Mouse (Mus musculus): ENCODE measurements around the gene Tenm4.

Gene Tenm4

DNA sequence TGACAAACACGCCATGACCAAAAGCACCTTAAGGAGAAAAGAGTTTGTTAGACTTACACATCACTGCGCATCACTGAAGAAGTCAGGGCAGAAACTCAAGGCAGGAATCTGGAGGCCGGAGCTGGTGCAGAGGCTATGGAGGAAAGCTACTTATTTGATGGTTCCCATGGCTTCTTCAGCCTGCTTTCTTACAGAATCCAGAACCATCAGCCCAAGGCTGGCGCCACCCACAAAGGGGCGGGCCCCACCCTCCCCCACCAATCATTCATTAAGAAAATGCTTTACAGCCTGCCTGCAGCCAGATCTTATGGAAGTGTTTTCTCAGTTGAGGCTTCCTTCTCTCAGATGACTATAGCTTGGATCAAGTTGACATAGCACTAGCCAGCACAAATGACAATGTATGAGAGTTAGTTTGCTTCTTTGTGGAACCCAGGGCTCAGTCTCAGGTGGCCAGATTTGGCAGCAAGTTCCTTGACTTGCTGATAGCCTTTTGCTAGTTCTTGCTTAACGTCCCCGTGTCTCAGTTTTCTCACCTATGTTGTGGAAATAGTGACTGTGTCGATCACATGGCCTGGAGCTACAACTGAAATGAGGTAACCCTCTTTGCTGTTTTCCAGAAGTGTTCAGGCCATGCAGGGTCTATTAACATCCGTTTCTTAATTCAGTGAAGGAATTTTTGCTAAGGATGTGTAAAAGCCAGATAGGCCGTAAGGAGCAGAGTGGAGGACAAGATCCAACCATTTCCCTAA lies 32.9 kb downstream of the Tenm4 start:
- DNase-seq (ENCODE audit: low spot score), result no peak

DNA sequence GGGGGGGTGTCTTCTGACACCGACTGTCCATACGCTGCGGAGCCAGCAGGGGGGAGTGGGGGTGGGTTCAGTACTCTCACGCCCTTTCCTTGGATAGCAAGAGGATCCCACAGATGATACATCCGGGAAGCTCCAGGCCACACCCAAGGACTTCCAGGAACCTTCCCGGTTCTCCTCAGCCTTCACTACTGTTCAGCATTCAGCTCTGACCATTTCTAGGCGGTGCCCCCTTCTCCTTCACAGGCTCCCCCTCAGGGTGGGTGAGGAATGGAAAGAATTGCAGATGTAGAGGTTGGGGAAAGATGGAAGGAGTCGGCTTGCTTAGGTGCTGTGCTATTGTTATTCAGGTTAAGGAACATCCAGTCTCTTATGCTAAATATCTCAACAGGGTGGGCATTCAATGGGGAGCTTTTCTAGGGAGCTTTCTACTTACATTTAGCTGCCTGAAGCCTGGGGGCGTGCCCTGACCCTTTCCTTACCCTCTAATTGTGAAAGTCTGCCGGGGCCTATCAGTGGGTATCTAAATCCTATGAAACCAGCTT lies 33.8 kb downstream of the Tenm4 start:
- no peak for DNase-seq (ENCODE audit: low spot score)

DNA sequence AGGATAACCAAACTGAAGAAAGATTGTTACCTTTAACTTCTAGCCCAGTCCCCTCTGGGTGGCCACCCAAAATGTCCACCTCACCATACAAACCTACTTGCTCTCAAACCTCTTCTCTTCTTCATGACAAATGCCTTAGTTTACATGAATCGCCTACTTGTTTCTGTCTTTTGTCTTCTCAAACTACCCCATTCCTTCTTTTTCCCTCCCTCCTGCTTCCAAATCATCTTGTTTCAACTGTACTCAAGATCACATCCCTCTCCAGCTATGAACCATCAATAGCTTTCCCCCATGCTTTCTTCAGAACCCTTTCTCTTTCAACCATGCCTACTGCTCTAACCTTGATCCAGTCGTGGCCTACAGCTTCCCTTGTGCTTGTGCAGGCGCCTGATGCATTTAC lies 36.0 kb downstream of the Tenm4 start:
- DNase-seq (ENCODE audit: low spot score), result no peak

DNA sequence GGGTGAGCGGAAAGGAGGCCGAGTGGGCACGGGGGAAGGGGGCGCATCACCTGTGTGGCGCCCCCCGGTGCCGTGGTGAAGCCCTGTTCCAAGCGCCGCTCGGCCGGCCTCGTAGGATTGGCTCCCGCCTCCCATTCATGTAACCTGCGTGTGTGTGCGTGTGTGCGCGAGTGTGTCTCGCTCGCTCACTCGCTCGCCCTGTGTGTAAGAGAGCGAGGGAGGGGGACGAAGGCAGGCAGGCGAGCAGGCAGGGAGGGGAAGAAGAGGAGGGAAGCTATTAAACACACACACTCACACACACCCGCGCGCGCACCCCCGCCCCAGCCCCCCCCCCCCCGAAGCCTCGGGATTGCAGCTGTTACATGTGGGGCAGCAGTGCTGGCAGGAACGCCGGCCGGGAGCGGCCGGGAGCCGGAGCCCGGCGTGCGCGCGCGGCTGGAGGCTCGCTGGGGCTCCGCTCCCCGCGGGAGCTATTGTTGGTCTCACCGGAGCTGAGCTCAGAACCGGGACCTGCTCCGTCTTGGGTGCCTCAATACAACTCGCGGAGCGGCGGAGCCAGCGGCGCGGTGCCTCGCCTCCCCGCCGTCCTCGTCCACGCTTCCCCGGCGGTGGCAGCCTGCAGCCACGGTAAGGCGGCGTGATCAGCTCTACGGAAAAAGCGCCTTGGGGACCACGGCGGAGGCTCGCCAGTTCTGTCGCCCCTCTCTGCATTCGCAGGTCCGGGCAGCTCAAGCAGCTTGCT lies 38.9 kb downstream of the Tenm4 start:
- DNase-seq (ENCODE audit: low spot score), result peak; percentile 18

DNA sequence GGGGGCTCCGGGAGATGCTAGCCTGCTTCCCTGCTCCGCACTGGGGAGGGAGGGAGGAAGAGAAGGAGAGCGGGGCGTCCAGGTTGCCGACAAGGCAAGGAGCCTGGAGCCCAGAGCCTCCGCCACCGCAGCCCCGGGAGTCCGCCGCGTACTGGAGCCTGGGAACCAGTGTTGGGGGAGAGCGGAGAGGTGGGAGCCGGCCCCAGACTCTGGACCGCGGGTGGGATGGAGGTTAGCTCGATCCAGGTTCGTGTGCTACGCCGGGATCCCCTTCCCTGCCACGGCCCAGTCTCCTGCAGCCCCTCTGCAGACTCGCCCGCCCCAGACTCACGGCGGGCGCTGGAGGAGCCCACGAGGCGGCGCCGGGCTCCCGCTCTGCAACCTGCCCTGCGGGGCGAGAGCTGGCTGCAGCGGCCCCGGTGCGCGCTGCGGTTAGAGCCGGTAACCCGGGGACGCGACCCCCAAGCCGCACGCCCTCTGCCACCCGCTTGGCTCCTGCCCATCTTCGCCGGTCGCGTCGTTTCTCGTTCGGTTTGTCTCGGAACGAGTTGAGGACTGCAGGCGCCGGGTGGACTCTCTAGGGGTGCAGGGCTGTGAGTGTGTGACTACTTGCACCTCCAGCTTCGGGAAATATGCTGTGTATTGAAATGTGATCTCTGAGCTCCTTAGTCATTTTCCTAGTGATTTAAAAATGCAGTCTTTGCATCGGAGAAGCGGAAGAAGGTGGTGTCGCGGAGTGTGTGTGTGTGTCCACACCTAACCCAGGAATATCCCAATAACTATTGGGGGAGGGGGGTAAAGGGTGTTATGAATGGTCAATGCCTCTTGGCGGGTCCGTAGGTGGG lies 39.7 kb downstream of the Tenm4 start:
- DNase-seq (ENCODE audit: low spot score), result peak; percentile 26

DNA sequence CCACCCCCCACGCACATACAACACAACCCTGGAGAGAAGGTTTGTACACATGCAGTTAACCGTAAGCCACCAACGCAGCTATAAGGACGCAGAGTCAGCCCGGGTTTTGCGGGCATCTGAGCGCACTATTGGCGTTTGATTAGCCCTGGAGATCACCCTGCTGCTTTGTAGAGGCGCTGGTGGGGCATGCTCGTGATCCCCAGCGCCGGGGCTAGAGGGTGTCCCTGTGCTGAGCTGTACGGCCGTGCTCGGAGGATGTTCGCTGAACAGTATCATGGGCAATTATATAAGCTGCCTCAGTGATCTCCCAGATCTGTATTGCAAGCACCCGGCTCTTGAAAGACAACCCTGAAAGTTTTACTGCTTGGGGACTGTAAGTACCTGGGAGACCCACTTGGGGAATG lies 40.6 kb downstream of the Tenm4 start:
- no peak for DNase-seq (ENCODE audit: low spot score)

DNA sequence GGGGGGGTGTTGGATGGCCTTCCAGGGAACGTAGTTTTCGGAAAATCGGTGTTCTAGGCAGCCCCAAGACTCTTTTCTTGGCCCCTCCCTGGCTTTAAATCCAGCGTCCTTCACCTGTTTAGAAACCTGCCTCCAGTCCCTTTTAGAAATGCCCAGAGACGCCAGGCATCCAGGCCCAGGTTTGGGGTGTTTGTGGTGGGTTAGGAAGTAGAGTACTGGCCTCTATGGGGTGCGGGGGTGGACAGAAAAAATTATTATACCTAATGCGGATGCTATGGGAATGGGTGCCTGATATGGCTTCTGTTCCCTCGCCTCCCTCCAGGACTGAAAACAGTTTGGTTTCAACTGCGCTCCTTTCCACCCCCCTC lies 41.2 kb downstream of the Tenm4 start:
- no peak for DNase-seq (ENCODE audit: low spot score)

DNA sequence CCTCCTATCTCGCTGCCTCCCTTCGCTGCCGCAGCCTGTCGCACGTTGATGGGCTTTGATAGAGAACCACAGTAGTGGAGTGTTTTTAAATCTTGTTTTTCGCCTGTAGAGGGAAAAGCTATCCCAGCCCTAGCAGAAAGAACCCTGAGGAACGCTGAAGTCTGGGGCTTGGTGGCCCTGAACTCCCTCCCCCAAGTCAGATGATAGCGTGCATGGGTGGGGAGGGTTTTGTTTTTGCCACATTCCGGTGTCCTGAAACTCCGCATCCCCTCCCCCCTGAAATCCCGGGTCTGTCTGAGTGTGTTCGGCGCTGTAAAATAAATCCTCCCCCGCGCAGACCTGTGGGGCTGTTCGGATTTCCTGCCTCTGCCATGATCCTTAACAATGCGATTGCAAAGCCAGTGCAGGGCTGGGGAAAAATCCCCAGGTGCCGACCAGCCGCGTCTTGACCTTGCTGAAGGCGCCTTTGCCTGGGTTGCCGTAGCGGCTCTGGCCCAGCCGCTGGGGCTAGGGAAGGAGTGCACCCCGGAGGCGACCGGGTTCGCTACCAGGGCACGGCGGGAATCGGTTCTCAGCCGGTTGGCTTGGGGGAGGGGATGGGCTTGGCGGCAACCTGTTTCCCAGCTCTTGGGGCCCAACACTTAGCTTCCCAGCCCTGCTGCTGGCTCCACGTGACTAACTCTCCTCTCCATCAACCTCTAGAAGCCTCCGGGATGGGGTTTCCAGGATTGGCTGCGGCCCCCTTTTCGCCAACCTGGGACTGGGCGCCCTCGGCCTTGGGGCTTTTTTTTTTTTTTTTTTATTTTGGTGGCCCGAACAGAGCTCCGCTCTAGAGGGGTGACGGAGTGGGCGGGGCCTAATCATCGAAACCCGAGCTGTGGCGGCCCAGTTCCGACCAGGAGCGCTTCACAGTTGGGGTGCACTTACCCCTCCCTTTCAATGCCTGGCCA lies 41.8 kb downstream of the Tenm4 start:
- peak; percentile 35 for DNase-seq (ENCODE audit: low spot score)

DNA sequence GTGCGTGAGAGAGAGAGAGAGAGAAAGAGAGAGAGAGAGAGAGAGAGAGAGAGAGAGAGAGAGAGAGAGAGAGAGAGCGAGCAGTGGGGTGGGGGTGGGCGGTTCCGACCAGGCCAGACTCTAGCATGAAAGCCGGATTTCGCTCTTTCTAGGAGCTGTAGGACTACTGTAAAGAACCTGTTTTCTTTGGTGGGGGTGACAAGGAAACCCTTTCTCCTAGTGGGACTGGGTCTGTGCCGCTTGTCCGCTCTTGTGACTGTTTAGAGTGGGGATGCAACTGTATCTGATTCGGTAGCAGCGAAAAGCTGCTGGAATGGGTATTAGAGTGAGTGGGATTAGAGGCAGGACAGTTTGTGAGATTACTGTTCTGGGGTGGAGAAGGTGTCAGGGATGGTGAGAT lies 42.7 kb downstream of the Tenm4 start:
- no peak for DNase-seq (ENCODE audit: low spot score)

DNA sequence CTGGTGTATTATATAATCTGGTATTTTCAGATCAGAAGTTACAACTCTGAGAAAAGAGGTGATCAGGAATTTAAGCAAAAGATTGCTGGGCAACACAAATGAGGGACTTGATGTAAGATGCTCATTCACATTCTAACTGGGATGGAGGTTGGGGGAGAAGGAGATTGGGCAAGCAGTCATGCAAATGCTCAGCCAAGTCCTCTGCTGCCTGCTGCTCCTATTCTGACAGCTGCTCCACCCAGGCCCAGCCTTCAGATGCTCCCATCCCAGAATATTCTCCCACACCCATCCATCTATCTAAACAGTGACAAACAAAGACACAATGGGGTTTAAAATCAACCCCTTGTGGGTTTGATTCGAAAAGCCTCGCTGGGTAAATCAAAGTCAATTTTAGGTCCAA lies 43.8 kb downstream of the Tenm4 start:
- DNase-seq (ENCODE audit: low spot score), result no peak

DNA sequence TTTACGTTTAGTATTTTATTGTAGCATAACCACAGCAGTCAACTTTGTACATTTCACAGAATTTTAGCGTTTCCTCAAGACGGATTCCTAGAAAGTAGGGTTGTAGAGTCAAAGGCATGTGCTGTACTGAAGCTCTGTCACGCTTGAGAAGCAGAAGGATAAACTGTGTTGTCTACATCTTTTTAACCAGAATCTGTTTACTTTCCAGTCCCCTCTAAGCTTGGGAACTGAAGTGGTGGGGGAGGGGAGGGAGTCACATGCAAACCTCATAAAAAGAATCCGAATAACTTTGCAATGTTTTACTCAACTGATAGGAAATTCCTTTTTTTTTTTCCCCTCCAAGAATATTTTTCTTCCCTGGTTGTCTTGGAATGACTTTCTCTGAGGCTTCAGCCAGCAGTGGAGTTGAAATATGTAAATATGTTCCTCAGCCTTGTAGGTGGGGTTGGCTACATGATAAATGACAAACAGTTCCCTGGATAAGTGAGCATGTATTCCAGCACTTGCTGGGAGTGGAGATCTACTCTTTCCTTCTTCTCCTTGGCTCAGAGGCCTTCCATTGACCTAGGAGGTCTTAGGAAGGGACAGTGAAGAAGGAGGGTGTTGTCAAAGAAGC lies 45.0 kb downstream of the Tenm4 start:
- no peak for DNase-seq (ENCODE audit: low spot score)

DNA sequence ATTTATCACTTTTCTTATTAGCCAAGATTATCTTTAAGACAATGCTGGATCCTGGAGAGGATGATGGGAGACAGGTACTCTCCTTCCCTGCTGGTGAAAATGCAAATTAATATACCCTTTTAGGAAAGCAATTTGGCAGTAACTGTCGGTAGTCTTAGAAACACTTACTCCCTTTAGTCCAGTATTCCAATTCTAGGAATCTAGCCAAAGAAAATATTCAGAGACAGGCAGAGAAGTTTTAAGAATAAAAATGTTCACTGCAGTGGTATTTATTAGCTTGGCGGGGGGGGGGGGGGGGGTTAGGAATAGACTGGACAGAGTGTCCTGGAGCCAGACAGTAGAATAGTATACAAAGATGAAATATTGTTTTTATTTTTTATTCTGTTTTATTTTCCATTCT lies 48.3 kb downstream of the Tenm4 start:
- DNase-seq (ENCODE audit: low spot score), result no peak

DNA sequence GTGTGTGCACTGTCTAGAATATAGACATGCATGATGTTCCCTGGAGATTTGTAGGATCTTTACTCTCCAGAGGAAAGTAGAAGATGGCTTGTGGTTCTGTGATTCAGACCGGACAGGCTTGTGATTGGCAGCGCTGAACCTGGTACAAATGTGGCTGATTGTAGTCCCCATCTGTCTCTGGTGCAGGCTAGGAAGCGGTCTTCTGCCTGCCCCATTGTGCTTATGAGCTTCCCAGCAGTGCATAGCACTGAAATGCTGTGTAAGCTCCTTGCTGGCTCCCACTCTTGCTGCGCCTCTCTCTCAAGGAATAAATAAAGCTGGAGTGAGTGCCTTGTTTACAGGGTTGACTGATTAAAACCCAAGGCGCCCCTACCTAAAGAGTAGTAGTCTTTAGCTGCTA lies 49.6 kb downstream of the Tenm4 start:
- no peak for DNase-seq (ENCODE audit: low spot score)

DNA sequence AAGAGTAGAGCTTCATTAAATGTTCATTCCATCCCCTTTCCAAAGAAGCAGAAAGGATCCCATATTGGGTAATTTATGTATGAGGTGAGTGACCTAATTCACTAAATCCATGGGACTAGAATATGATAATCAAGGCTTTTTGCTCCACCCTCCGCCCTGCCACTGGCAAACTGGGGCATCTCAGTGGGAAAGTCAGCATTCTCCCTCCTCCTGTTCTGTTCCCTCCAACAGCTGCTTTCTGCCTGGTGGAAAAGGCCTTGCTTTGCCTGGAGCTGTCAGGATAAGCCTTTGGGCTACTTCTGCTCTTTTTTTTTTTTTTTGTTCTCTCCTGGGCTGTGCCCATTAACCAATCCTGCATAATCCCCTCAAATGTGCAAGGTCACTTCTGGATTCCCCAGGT lies 51.5 kb downstream of the Tenm4 start:
- DNase-seq (ENCODE audit: low spot score), result no peak

DNA sequence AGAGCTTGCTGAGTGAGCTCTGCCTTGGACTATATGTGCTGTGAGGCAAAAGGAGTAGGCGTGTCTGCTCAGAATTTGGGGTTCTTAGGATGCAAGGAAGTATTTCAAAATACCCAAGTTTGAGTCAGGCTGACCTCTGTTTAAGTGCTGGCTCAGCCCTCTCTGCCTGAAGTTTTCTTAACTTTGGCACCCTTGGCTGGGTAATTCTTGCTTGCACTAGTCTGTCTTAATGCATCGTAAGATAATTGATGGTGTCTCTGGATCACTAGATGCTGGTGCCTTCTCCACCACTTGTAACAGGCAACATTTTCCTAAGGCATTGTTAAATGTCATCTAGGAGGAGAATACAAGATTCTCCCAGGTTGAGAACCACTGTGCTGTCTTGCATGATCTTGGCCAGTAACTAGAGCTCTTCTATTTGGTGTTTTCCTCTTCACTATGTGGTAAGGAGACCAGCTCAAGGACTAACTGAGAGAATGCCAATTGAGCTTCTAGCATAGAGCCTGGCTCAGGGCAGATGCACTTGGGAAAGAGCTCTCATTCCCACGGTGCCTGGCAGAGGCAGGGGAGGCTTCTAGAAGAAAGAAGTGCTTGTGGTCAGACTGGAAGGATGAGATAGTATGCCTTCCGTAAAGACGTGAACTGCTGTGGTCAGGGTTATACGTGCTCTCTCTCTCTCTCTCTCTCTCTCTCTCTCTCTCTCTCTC lies 57.7 kb downstream of the Tenm4 start:
- no peak for DNase-seq (ENCODE audit: low spot score)

DNA sequence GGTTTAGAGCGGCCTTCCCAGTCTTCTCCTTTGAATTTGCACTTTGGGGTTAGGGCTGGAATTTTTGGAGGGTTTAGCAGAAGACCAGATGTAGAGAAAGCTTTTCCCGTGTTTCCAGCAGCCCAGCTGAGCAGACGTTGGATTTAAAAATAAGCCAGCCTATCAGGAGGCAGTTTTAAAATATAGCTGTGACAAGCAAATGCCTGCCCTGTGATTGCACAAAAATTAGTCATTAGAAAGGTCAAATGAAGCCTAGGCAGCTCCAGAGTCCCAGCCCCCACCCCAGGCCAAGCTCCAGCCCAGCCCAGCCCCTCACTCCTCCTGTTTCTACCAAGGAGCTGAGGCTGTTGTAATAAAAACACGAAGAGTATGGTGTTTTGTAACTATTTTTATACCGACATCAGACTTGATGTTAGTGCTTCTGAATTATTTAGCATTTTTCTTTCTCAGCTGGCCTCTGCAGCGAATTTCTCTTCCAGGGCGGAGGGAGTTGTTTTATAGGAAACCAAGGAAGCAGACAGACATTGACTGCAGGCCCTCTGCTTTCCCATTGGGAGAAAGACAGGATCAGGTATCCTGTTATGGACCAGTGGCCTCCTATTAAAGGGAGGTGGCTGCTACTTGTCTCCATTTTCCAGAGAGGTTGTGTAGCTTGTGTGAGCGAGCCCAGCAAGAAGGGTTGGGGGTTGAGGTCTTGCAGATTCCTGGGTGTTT lies 59.1 kb downstream of the Tenm4 start:
- no peak for DNase-seq (ENCODE audit: low spot score)

DNA sequence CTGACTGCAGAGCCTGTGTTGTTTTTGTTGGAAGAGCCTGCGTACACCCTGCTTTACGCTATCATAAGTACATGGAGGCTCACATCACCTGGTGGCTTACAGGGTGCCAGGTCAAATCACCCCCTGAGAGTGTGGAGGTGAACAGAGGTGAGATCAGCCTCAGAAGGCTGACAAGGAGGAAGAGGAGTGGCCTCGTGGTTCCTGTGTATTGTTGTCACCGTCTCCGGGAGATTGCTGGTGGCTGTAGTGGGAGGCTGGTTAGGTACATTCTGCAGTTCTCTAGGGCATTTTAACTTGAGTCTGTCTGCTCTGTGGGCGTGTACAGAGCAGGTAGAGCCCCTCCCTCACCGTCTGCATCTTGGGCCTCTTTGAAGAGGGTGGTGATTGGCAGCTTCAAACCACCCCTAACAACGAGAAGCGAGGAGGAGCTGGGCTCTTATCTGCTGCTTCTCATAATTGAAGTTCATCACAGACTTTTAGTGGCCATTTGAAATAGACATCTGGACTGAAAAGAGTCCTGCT lies 59.7 kb downstream of the Tenm4 start:
- no peak for DNase-seq (ENCODE audit: low spot score)

DNA sequence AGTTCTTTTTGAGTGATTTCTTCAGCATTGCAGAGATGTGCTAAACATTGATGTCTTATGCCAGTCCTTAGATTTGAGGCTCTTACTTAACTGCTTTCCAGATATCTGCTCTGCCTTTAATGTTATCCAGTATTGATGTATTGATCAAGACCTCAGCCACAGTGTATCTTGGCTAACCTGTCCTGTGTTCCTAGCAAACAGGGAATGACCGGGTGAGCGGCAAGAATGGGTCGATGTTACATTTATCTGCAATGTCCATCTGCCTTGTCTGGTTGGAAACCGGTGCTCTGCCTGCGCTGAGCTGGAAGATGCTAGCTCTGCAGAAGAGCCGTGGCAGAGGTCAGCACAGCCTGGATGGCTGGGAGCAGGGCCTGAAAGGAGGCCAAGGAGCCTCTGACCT lies 64.8 kb downstream of the Tenm4 start:
- DNase-seq (ENCODE audit: low spot score), result no peak

DNA sequence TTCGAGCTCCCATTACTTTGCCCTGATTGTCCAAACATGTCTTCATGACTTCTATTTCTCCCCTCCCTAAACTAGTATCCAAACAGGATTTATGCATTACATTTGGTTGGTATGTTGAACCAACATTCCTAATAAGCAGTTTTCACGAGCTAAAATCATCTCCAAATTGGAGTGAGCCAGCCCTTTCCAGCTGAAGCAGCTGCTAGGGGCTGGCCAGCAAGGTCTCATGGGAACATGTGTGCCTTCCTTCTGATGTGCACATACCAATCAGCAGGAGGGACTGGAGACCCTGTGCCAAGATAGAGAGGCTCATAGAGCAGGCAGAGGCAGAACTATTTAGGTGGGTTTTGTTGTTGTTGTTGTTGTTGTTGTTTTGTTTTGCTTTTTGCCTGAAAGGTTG lies 69.6 kb downstream of the Tenm4 start:
- DNase-seq (ENCODE audit: low spot score), result peak; percentile 29
